Mouse (Mus musculus) lung, postnatal 14 days (tissue): ENCODE measurements around the gene Rhpn2.

Source experiments
- DNase-seq: peaks from one replicate; pipeline ENCODE4 v3.0.0; 2021

Gene Rhpn2

DNA sequence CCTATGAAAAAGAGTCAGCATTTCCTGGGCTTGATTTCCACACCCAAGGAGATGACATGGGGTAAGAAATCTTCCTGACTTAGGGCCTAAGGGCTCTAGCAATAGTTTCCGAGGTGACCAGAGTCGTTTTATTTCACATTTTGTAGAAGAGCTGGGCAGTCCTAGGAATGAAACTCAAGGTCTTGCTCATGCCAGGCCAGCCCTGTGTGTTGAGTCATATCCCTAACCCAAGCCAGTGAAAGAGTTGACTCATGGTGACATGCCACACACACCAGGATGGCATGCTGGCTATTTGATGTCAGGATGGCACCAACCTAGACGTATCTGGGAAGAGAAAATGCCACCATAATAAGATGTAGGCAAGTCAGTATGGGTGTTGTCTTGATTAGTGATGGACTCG is 15.1 kb downstream of the Rhpn2 start:
- DNase-seq, result no peak

DNA sequence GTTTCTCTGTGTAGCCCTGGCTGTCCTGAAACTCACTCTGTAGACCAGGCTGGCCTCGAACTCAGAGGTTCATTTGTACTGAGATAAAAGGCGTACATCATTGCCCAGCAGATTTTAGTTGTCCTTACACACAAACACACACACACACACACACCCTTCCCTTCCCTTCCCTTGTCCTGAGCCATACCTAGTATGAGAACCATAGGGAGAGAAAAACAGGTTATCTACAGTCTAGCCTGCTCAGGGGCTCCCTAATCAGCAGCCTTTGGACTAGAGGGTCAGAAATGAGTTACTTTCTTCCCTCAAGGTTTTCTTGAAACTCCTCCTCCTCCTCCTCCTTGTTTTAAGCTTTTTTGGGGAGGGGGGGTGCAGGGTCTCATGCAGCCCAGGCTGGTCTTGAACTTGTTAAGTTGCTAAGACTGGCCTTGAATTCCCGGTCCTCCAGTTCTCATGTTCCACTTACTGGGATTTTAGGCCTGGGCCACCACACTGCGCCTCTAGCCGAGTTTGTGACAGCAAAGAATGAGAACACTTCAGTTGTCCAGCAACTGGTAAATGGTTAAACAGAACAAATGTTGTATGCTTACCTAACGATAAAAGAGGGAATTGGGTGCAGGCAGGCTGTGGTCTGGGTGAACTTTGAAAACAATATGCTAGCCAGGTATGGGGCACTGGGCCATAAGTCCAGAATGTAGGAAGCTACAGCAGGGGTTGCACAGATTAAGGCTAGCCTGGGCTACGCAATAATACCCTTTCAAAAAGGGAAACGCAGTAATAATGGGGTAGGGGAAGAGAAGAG is 16.1 kb downstream of the Rhpn2 start:
- DNase-seq, result no peak

DNA sequence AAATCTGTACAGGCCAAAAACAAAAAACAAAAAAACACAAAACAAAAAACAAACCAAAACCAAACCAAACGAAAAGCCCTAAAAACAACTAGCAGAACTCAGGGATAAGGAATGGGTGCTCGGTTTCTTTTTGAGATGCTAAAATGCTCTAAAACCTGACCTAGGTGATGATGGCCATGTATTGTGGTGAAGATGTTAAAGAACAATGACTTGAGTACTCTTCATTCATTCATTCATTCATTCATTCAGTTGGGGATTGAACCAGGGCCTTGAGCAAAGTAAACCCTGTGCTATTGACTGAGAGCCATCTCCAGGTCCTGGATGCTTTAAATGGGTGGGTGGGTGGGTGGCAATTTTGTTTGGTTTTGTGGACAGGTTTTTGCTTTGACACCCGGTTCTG is 17.2 kb downstream of the Rhpn2 start:
- DNase-seq, result no peak

DNA sequence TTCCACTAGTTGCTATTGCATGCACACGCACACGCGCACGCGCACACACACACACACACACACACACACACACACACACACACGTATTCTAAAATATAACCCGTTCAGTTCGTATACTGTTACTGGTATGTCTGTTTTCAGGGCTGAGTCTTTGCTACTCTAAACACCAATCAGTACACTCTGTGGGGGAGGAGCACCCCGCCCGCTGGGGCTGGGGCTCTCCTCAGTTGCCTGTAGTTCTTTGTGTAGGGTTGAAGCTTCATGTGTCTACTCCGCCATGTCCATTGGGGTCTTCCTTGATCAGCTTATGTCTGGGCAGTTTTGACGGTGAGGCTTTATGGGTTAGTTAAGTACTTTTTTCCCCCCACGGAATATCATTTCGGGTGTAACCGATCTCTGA is 19.3 kb downstream of the Rhpn2 start:
- DNase-seq, result no peak

DNA sequence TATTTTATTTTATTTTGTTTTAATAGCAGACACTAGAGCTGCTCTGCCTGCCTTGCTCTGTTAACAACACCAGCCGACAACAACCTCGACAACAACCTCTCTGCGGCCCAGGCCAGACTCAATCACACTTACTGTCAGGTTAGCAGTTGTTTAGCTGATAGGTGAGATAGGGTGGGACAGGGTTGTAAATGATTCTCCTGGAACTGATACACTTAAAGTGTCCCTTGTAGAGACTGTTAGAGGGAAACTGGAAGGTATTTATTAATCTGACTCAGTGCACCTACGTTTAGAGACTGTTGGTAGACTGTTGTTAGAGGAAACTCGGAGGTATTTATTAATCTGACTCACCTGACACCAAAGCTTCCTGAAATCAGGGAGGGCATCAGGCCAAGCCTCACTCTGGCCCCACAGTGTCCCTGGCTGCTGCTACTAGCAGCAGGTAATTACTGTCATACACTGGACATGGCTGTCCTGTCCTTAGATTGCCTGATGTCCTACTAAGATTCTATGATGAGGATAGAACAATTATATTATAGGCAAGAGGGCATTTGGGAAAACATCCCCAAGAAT is 21.4 kb downstream of the Rhpn2 start:
- DNase-seq, result no peak

DNA sequence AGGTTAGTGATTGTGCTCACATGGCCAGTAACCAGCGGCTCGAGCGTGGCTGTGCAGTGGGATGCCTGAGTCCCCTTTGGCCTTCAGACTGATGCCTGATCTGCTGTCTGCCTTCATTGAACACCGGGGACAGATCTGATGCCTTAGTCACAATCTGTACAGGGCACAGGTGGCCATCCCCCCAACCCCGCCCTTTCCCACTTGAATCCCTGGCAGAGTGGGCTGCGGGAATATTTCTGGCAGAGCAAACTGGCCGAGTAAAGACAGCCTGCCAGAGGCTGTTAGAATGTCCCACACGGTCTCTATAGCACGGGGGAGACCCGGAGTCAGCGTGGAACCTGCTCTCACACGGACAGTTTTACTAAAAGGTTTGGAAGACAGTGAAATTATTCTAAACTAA is 23.7 kb downstream of the Rhpn2 start:
- DNase-seq, result no peak

DNA sequence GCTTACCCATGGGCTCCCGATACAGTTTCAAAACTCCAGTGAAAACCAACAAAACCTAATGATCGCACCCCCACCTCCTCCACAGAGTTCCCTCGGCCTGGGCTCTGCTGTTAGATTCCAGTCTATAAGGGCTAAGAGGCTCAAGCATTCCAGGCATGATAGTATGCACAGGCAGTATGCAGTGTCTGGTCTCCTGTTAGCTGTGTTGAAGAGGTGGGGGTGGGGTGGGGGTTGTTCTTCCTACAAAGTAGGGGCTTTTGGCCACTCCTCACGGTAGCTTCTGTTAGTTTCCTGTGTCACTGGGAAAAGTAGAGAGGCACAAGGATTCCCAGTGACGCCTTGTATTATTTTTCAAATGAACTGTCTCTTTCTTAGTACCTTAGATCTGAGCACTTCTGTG is 28.3 kb downstream of the Rhpn2 start:
- no peak for DNase-seq

DNA sequence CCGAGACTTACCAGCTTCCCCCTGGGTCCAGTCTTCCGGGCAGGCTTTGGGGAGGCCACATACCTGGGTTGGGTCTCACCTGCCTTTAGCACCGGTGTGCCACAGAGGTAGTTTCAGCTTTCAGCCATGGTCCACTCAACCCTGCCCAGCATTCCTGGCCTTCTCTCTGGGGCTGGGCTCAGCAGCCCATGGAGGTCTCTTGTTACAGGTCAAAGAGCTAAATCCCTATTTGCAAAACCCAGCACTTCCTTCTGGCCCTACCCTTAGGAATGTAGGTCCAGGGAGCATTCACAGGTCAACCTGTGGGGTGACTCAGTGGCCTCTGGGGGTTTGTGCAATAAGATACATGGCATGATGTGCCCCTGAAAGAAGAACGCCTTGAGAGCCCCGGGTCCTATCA is 28.9 kb downstream of the Rhpn2 start:
- no peak for DNase-seq

DNA sequence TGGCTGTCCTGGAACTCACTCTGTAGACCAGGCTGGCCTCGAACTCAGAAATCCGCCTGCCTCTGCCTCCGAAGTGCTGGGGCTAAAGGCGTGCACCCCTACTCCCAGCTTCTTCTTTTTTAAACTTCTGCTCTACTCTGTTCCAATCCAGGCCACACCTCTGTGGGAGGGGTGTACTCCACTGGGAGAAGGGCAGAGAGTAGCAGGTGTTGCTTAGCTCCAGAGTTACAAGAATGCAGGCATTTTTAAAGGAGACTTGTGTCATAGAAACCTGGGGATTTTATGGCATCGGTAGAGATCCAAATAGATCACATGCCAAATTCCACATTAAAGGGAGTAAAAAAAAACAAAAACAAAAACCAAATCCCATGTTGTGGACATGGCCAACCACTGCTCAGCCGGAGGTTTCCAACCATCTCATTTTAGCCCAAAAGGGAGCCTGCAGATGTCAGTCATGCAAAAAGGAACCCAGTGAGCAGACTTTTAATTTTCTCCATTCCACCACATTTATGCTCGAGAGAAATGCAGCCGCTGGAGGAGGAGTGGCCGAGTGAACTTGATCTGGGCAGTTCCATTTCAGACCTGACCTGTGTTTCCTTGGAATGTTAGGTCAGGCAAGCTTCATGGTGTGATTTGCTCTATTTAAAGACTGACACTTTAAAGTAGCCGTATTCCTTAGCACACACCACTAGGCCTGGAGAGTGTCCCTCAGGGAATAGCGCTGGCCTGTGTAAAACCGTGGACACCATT is 31.4 kb downstream of the Rhpn2 start:
- no peak for DNase-seq

DNA sequence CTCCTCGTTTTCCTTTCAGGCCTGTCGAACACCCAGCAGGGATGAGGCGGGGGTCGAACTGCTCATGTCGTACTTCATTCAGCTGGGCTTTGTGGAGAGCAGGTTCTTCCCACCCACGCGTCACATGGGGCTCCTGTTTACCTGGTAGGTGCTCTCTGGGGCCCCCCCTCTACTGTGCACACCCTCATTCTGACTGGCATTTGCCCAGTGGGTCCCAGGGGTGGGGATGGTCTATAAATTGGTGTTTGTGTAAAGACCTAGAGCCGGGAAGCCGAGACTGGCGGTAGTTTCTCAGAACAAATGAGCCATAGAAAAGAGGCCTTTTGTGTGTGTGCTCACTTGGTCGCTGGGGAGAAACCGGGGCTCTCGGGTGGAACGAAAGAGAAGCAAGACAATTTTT is 37.1 kb downstream of the Rhpn2 start:
- DNase-seq, result no peak

DNA sequence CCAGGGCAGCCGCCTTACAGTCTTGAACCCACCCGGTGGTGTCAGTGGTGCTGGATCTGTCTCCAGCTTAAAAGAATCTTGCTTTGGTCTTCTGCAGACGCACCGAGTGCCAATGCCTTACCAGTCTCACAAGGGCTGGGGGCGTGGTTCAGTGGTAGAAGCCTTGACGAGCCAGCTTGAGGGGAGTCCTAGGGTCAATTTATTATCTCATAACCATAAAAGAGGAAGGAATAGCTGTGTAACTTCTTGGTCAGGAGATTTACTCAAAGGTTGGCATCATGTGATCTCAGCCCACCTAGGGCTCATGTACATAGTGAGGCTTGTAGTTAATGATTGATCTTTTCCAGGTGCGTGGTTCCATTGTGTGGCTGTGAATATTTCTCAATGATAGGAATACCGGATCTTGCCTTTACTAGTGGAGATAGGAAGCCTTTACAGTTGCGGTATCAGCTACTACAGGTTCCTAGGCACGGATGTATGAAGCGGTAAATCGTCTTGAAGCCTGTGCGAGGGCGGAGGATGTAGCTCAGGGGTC is 38.6 kb downstream of the Rhpn2 start:
- no peak for DNase-seq

DNA sequence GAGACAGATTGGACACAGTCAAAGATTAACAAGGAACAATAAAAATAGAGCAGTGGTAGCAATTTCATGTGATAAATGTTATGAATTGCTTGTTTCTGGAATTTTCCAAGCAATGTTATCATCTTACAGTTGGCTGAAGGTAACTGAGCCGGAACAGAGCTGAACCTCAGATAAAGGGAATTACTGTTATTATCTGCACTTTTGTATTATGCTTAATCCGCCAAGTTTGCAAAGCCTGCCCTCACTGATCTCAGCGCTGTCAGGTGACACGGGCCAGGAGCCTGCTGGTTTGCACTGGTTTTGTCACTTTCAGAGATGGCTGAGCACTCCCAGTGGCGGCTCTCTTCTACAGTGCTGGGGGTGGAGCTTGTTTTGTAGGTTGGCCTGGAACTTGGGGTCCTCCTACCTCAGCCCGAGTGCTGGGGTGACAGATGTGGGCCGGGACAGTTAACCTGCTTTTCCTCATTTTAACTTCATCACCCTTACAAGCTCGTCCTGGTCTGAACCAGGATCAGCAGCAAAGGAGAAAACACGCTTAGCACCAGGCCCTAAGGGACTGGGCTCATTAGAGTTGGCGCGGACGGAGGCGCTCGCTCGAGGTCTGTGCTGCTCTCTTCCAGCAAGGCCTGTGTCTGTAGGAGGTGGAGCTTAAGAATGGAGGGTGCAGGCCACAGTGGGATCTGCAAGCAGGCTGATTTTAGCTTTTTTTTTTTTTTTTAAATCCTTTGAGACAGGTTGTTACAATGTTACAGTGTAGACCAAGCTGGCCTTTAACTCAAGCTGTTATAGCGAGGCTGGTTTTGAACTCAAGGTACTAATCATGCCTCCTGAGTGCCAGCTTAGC is 39.4 kb downstream of the Rhpn2 start:
- no peak for DNase-seq

DNA sequence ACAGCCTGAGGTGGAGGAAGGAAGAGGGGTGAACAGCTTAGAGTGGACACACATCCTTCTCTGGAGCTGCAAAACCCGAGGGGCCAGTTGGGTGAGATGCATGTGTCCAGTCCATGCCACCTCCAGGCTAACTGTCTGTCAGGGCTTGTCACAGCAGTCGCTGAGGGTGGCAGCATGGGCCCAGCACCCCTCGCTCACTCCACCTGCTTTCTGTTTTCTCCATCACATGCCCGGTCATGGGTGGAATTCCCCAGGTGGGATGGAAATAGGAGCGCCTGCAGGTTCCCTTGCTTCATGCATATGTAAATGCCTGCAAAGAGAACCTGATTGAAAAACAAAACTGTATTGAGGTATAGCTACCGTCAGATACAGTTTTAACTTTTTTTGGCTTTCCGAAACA is 40.3 kb downstream of the Rhpn2 start:
- no peak for DNase-seq

DNA sequence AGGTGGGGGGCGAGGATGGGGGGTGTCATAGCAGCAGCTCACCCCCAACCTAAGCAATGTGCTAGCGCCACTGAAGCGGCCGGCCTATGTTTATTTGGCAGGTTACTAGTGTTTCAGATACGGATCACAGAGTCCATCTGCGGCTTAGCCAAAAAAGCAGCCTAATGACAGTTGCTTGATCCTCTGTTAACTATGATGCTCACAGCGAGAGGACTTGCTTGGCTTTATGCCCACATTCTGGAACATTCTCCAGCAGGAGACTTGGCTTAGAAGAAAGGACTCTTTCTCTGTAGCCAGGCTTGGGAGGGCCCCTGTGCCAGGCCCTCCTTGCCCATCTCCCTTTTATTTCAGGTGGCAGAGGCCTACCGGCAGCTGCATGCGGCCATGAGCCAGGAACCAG is 42.7 kb downstream of the Rhpn2 start:
- no peak for DNase-seq

DNA sequence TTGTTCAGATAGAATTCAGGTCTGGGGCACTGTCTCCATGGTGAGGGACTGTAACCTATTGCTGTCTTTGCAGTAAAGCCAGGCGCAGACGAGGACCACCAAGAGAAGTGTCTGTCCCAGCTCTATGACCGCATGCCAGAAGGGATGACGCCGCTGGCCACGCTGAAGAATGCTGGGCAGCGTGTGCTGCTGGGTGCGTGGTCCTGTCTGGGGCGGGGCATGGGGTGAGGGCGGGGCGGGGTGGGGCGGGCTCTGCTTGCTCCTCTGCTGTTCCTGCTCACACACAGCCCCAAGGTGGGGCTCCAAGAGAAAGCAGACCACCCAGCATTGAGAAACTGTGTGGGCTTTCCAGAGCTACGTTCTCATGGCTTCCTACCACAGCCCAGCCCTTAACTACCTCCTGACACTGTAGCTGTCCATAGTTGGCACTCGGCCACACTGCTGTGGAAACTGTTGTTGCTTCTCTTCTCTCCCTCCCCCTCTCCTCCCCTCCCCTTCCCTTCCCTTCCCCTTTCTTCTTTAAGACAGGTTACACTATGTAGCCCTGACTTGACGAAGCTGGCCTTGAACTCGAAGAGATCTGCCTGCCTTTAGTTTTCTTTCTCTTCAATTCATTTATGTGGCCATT is 45.6 kb downstream of the Rhpn2 start:
- DNase-seq, result no peak

DNA sequence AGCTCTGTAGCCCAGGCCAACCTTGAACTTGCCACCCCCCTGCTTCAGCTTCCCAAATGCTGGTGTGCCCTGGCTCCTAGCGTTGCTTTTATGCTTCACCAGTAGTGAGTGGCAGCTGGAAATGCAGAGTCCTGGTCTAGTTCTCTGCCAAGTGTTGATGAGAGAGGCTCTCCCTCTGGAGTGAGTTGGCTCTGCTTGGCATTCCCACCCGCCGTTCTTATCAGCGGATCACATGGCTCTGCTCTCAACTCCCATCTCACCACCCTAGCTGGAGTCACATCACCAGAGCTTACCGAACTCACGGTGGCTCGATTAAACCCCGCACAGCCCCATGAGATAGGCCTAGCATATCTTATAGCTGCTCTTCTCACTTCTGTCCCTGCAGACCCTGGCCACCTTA is 46.4 kb downstream of the Rhpn2 start:
- no peak for DNase-seq

DNA sequence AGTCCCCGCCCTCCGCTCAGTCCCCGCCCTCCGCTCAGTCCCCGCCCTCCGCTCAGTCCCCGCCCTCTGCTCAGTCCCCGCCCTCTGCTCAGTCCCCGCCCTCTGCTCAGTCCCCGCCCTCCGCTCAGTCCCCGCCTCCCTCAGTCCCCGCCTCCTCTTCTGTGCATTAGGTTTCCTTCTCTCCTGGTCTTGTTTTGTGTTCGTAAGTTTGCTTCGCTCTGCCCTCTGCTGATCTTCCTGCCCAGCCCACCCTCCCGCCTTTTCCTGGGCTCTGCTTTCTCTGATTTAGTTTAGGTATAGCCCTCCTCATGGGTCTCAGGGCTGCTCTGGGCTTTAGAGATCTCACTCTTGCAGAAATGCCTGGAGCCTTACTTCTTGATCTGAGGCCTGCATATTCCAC is 47.9 kb downstream of the Rhpn2 start:
- DNase-seq, result no peak

DNA sequence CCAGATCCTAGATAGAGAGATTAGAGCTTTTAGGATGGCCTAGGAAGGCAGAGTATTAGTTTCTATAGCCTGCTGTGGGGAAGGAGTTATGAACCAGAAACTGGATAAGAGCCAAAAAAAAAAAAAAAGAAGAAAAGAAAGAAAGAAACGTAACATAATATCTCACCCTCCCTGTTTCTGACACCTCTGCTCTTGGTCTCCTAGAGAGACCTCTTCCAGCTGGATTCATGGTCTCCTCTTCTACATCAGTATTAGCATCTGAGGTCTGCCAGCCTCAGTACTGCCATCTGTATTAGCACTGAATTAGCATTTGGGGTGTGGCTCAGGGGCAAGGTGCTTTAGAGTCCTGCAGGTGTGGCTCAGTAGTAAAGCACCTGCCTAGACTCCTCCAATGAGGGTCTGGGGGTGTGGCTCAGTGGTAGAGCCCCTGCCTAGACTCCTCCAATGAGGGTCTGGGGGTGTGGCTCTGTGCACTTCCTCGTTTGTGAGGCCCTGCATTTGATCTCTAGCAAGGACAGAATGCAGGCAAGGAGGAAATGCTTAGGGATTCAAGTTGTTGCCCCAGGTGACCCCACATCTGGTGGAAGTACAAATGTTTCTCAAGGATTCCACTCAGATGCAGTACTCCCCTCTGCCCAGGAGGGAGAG is 48.9 kb downstream of the Rhpn2 start:
- no peak for DNase-seq

DNA sequence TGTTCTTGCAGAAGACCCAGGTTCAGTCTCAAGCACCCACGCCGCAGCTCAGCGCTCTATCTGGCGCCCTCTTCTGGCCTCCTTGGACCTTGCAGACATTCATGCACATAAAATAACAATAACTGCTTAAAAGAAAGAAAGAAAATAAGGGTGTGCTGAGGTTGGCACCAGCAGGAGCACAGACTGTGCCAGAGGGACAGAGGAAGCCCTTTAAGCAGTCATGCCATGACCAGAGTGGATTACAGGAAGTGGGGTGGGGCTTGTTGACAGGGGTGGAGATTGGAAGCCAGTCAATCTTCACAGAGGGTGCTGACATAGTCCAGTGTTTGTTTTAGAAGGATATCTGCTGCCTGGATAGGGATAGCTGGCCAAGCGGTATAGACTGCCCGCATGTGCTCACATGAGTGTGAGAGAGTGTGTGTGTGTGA is 52.6 kb downstream of the Rhpn2 start:
- DNase-seq, result peak; percentile 49

DNA sequence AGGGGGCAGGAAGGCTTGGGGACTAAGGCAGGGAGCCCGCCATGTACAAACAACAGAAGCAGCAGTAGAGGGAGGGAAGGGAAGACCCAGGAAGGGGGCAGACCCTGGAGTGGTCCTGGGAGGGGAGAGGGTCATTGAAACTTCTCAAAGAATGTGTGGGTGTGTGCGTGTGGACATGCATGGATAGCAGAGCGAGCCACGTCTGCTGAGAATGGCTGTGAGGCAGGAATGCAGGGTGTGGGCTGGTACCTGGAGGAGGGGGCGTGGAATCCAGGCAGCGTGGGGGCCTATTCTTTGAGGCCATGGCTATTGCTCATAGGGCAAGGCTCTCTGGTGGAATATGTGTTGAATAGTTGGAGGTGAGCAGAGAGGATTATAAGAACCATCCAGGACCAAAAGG is 54.7 kb downstream of the Rhpn2 start:
- no peak for DNase-seq

DNA sequence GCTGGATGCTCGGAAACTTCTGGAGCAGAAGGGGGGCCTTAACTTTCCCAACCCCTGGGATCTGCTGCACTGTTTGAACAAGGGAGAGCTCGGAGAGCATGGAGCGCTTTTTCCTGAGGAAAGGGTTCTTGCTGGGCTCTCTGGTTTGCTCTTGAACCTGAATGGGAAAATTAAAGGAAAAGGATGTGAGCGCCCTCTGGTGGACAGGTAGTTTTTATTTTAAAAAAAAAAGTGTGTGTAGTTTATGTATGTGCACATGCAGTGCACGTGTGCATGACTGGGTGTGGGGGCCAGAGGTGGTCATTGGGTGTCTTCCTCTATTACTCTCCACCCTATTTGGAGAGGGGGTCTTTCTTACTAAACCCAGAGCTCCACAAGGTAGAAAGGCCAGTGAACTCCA is 59.0 kb downstream of the Rhpn2 start:
- peak; percentile 58 for DNase-seq
